Mouse (Mus musculus) liver, adult 2 months (tissue): ENCODE results near the gene Bdh1. TPM values are rescaled to one million over a fixed set of nuclear protein-coding genes. Genes with fewer than 3 reads are reported as not detected.

Experiments used
- DNase-seq: peaks from one replicate; pipeline ENCODE4 v3.0.0-alpha.2; 2011; ENCODE audit warnings: low read depth, low spot score; ENCODE audit errors: extremely low read depth
- H3K27ac ChIP-seq: fragments of 200-500 bp; replicated peaks from 2 replicates; pipeline ENCODE4 v1.5.1; 2012; ENCODE audit warnings: low read depth, mild to moderate bottlenecking, control low read depth, inconsistent platforms, low read length; ENCODE audit not compliant: insufficient read depth
- H3K27me3 ChIP-seq: fragments of 200-500 bp; 2 replicates; pipeline ENCODE4 v1.6.1; 2012; ENCODE audit warnings: mild to moderate bottlenecking, moderate library complexity, low read length, inconsistent platforms; ENCODE audit not compliant: control insufficient read depth, insufficient read depth
- H3K36me3 ChIP-seq: fragments of 200-500 bp; 2 replicates; pipeline ENCODE4 v1.6.1; 2012; ENCODE audit warnings: low read length, inconsistent platforms; ENCODE audit not compliant: control insufficient read depth, insufficient read depth
- H3K4me1 ChIP-seq: fragments of 200-500 bp; 2 replicates; pipeline ENCODE4 v1.6.1; 2011; ENCODE audit warnings: low read length; ENCODE audit not compliant: control insufficient read depth, insufficient read depth
- H3K4me3 ChIP-seq: fragments of 200-500 bp; 2 replicates; pipeline ENCODE4 v1.5.1; 2011; ENCODE audit warnings: low read depth, mild to moderate bottlenecking, control low read depth, low read length, moderate library complexity; ENCODE audit not compliant: insufficient read depth
- H3K79me2 ChIP-seq: fragments of 200-500 bp; 2 replicates; pipeline ENCODE4 v1.6.1; 2012; ENCODE audit warnings: inconsistent platforms, mild to moderate bottlenecking, low read length, moderate library complexity; ENCODE audit not compliant: control insufficient read depth, insufficient read depth
- H3K9ac ChIP-seq: fragments of 200-500 bp; 2 replicates; pipeline ENCODE4 v1.6.1; 2012; ENCODE audit warnings: low read depth, mild to moderate bottlenecking, control low read depth, inconsistent platforms, low read length
- CTCF ChIP-seq: fragments of 200-500 bp; IDR thresholded peaks from 2 replicates; pipeline ENCODE4 v1.5.1; 2011; ENCODE audit warnings: low read depth, low read length, control low read depth
- POLR2A ChIP-seq: fragments of 200-500 bp; IDR thresholded peaks from 2 replicates; pipeline ENCODE4 v1.6.1; 2011; ENCODE audit warnings: low read length, control low read depth; ENCODE audit not compliant: insufficient read depth; ENCODE audit errors: extremely low read depth
- WGBS: fragments of 180-500 bp; shearing (Covaris S2); methylation state at CpG from one replicate; pipeline ENCODE4 v1.1.7; 2018; 5-methylcytosine and 5-hydroxymethylcytosine counted together
- polyA plus RNA-seq: library from polyadenylated mRNA; depleted of rRNA; stranded (reverse); fragments of >200 nt; gene quantifications from 2 replicates; pipeline ENCODE4 v1.2.3, GENCODE M21; 2012
- total RNA-seq: library from RNA; depleted of rRNA; stranded (reverse); fragments of >200 nt; gene quantifications from 2 replicates; pipeline ENCODE4 v1.2.3, GENCODE M21; 2014

The Bdh1 gene
- total and polyA plus RNA-seq, 2 experiments, result 185 to 314 TPM

GRCm38 (mm10) chr16:31490967-31491366 lies 68.9 kb downstream of the Bdh1 start:
- H3K36me3 ChIP-seq, result no peaks in the 10 kb centered on the region
- no peak overlapping the region for H3K9ac ChIP-seq
- no peak for DNase-seq
- 95% methylated on average over 7 of the region's 7 CpGs for WGBS
- TF ChIP-seq CTCF (no peak), POLR2A (no peak)
- no peaks in the 10 kb centered on the region for H3K27me3 ChIP-seq
- no peak overlapping the region for H3K27ac ChIP-seq
- no peaks in the 10 kb centered on the region for H3K79me2 ChIP-seq
- no peak overlapping the region for H3K4me3 ChIP-seq
- peaks cover 14% of the 10 kb centered on the region for H3K4me1 ChIP-seq

- Histone ChIP-seq H3K27ac (peak overlapping the region; percentile 30; the same call in 1 of the 2 replicates), H3K27me3 (no peaks in the 10 kb centered on the region), H3K9ac (no peak overlapping the region), H3K4me3 (no peak overlapping the region), H3K79me2 (no peaks in the 10 kb centered on the region), H3K36me3 (no peaks in the 10 kb centered on the region), H3K4me1 (peaks cover 14% of the 10 kb centered on the region)
- TF ChIP-seq POLR2A (no peak), CTCF (no peak)
- 29% methylated on average over 12 of the region's 12 CpGs for WGBS
- DNase-seq, result peak; percentile 83
Measured at GRCm38 (mm10) chr16:31492921-31493549, 71.0 kb downstream of the Bdh1 start.

DNA sequence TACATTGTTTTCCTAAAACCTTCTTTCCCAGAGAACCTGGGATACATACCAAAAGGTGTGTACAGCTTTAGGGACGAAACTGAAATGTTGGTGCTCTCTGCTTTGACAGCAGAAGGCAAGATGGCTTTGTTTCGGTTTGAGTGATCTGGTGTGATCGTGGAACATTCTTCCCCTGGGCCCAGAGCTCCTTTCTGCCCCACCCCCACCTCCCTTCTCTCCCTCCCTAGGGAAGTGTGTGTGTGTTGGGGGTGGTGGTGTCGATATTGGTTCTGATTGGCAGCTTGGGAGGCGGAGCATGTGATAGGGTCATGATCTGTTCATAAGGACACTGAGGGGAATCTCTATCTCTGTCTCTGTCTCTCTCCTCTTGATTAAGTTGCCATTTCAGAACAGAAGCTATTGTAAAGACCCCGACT lies 71.5 kb downstream of the Bdh1 start:
- 43% methylated on average over 6 of the region's 6 CpGs for WGBS

DNA sequence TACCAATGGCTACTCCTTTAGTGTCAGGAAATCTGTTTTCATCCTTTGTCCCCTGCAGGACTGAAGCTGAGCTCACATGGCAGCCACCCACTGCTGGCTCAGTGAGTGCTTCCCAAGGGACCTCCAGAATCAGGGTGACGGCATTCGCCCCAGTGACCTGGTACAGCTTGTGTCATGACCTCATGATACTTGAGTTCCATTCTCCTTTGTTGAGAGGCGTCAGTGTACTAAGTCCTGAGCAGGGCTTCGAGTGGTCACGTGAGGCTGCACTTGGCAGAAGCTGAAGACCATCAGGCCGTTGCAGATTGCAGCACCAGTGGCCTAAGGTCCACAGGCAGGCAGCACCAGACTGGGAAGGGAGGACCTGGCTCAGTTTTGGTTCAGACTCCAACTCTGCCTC lies 71.9 kb downstream of the Bdh1 start:
- 24% methylated on average over 6 of the region's 6 CpGs for WGBS
- no peak overlapping the region for H3K4me3 ChIP-seq
- peak; percentile 97 for DNase-seq
- TF ChIP-seq CTCF (0 out of 2 replicates have a peak, but pooled peaks have one; percentile 12), POLR2A (no peak)
- H3K4me1 ChIP-seq, result peaks cover 14% of the 10 kb centered on the region
- no peaks in the 10 kb centered on the region for H3K79me2 ChIP-seq
- no peak overlapping the region for H3K9ac ChIP-seq
- peak overlapping the region; percentile 33 for H3K27ac ChIP-seq
- H3K36me3 ChIP-seq, result no peaks in the 10 kb centered on the region
- H3K27me3 ChIP-seq, result no peaks in the 10 kb centered on the region

More for the DNA sequence above, 71.5 kb downstream of the Bdh1 start:
- TF ChIP-seq POLR2A, result no peak
- no peak for TF ChIP-seq CTCF
- no peaks in the 10 kb centered on the region for H3K27me3 ChIP-seq
- H3K4me1 ChIP-seq, result peaks cover 14% of the 10 kb centered on the region
- H3K79me2 ChIP-seq, result no peaks in the 10 kb centered on the region
- H3K36me3 ChIP-seq, result no peaks in the 10 kb centered on the region
- no peak overlapping the region for H3K4me3 ChIP-seq
- H3K27ac ChIP-seq, result peak overlapping the region; percentile 33
- no peak overlapping the region for H3K9ac ChIP-seq
- peak; percentile 86 for DNase-seq

GRCm38 (mm10) chr16:31495356-31495755 lies 73.3 kb downstream of the Bdh1 start:
- no peak for DNase-seq
- Histone ChIP-seq H3K27ac (no peak overlapping the region), H3K4me3 (no peak overlapping the region), H3K9ac (no peak overlapping the region), H3K79me2 (no peaks in the 10 kb centered on the region), H3K4me1 (peaks cover 14% of the 10 kb centered on the region), H3K36me3 (no peaks in the 10 kb centered on the region), H3K27me3 (no peaks in the 10 kb centered on the region)
- TF ChIP-seq POLR2A (no peak), CTCF (no peak)
- WGBS, result 85% methylated on average over 7 of the region's 7 CpGs

DNA sequence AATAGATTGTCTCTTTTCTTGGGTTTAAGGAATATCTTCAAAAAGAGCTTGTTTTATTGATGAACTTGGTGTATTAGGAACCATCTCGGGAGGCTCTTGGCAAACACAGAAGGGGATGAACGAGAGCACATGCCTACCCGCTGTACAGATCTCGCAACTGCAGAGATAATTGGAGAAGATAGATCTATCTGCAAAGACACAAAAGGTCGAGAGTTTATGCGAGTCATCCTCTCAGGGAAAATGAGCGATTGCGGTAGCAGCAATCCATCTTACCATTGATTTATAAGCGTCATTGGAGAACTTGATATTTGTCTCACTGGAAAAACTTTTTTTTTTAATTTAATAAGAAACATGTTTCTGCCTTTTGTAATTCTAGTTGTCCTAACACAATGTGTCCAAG lies 73.7 kb downstream of the Bdh1 start:
- WGBS, result 95% methylated on average over 9 of the region's 9 CpGs
- Histone ChIP-seq H3K27ac (no peak overlapping the region), H3K4me3 (no peak overlapping the region), H3K9ac (no peak overlapping the region), H3K27me3 (no peaks in the 10 kb centered on the region), H3K36me3 (no peaks in the 10 kb centered on the region), H3K4me1 (peaks cover 14% of the 10 kb centered on the region), H3K79me2 (no peaks in the 10 kb centered on the region)
- no peak for DNase-seq
- TF ChIP-seq POLR2A (no peak), CTCF (no peak)
